Mouse (Mus musculus) inflammation-experienced regulatory T-cells, adult 16 weeks (primary cell): ENCODE data around the gene Rab29. TPM values are rescaled to one million over a fixed set of nuclear protein-coding genes. Genes with fewer than 3 reads are reported as not detected.

Experiments
- polyA plus RNA-seq: library from polyadenylated mRNA; unstranded; fragments of 100-300 nt; shearing (Covaris generic); gene quantifications from one replicate; pipeline ENCODE4 v1.2.1, GENCODE M21; 2017

Rab29 gene
- polyA plus RNA-seq, result 41.6 TPM

GRCm38 (mm10) chr1:131867093-131867945 is at the start of gene Rab29:
TSS of gene Rab29 (plus strand) at chr1:131867224.

GRCm38 (mm10) chr1:131827207-131827786 is 39.7 kb upstream of the Rab29 start, which contains the start of gene Slc41a1:
TSS of gene Slc41a1 (plus strand) at chr1:131827493.

GRCm38 (mm10) chr1:131910001-131910648 is 43.1 kb downstream of the Rab29 start, which contains the start of gene Nucks1:
TSS of gene Nucks1 (plus strand) at chr1:131910534.

Other genes with a start within 250 kb of the Rab29 start
- gene Ctse, start 228.9 kb upstream of the Rab29 start, polyA plus RNA-seq, result 24.4 TPM
- not detected for gene Rab7b, start 178.5 kb upstream of the Rab29 start, polyA plus RNA-seq
- gene Slc26a9, start 123.2 kb upstream of the Rab29 start, polyA plus RNA-seq, result not detected
- gene Pm20d1, start 69.8 kb upstream of the Rab29 start, polyA plus RNA-seq, result not detected
- gene Slc41a1, start 39.7 kb upstream of the Rab29 start, polyA plus RNA-seq, result 60.8 TPM
- gene Nucks1, start 43.3 kb downstream of the Rab29 start, polyA plus RNA-seq, result 39.0 TPM
- 1.3 TPM for gene Slc45a3, start 95.7 kb downstream of the Rab29 start, polyA plus RNA-seq
- gene Elk4, start 140.4 kb downstream of the Rab29 start, polyA plus RNA-seq, result 65.3 TPM
- 83.3 TPM for gene Mfsd4a, start 200.8 kb downstream of the Rab29 start, polyA plus RNA-seq